Mouse (Mus musculus): ENCODE results near the gene Gpatch4. TPM values are rescaled to one million over a fixed set of nuclear protein-coding genes. Genes with fewer than 3 reads are reported as not detected.

The Gpatch4 gene
- polyA plus RNA-seq, 1 experiment from 2014 or later, result 29.1 TPM

Other genes with a start within 250 kb of the Gpatch4 start
- gene Ntrk1, start 247.9 kb upstream of the Gpatch4 start, polyA plus RNA-seq (2016; fragmentation: Nextera tagmentation; extraction: Ambion mirVana), result 93.8 and 141 TPM in 2 replicates
- gene Insrr, start 246.2 kb upstream of the Gpatch4 start, polyA plus RNA-seq (2016; fragmentation: Nextera tagmentation; extraction: Ambion mirVana), result 1.4 and 1.9 TPM in 2 replicates
- 11.7 and 12.4 TPM in 2 replicates for gene Pear1, start 218.8 kb upstream of the Gpatch4 start, polyA plus RNA-seq (2016; fragmentation: Nextera tagmentation; extraction: Ambion mirVana)
- gene Sh2d2a, start 196.4 kb upstream of the Gpatch4 start, polyA plus RNA-seq (2016; fragmentation: Nextera tagmentation; extraction: Ambion mirVana), result not detected in 2 replicates
- 14.3 and 15.4 TPM in 2 replicates for gene Prcc, start 157.5 kb upstream of the Gpatch4 start, polyA plus RNA-seq (2016; fragmentation: Nextera tagmentation; extraction: Ambion mirVana)
- 225 and 233 TPM in 2 replicates for gene Hdgf, start 136.8 kb upstream of the Gpatch4 start, polyA plus RNA-seq (2016; fragmentation: Nextera tagmentation; extraction: Ambion mirVana)
- gene Mrpl24, start 123.6 kb upstream of the Gpatch4 start, polyA plus RNA-seq (2016; fragmentation: Nextera tagmentation; extraction: Ambion mirVana), result 78.4 and 81.7 TPM in 2 replicates
- 60.7 and 64.1 TPM in 2 replicates for gene Isg20l2, start 112.8 kb upstream of the Gpatch4 start, polyA plus RNA-seq (2016; fragmentation: Nextera tagmentation; extraction: Ambion mirVana)
- 22.2 TPM in 2 replicates for gene Rrnad1, start 112.4 kb upstream of the Gpatch4 start, polyA plus RNA-seq (2016; fragmentation: Nextera tagmentation; extraction: Ambion mirVana)
- gene Crabp2, start 94.4 kb upstream of the Gpatch4 start, polyA plus RNA-seq (2016; fragmentation: Nextera tagmentation; extraction: Ambion mirVana), result 372 and 405 TPM in 2 replicates
- gene Nes, start 72.0 kb upstream of the Gpatch4 start, polyA plus RNA-seq (2016; fragmentation: Nextera tagmentation; extraction: Ambion mirVana), result 140 and 169 TPM in 2 replicates
- gene Bcan, start 42.9 kb upstream of the Gpatch4 start, polyA plus RNA-seq (2016; fragmentation: Nextera tagmentation; extraction: Ambion mirVana), result 2.4 and 4.1 TPM in 2 replicates
- gene Hapln2, start 15.5 kb upstream of the Gpatch4 start, polyA plus RNA-seq (2016; fragmentation: Nextera tagmentation; extraction: Ambion mirVana), result 0.24 and 0.60 TPM in 2 replicates
- 129 and 141 TPM in 2 replicates for gene Naxe, start 15.4 kb downstream of the Gpatch4 start, polyA plus RNA-seq (2016; fragmentation: Nextera tagmentation; extraction: Ambion mirVana)
- not detected in 2 replicates for gene Ttc24, start 35.2 kb downstream of the Gpatch4 start, polyA plus RNA-seq (2016; fragmentation: Nextera tagmentation; extraction: Ambion mirVana)
- gene Iqgap3, start 38.9 kb downstream of the Gpatch4 start, polyA plus RNA-seq (2016; fragmentation: Nextera tagmentation; extraction: Ambion mirVana), result 14.1 and 14.3 TPM in 2 replicates
- gene Mef2d, start 99.3 kb downstream of the Gpatch4 start, polyA plus RNA-seq (2016; fragmentation: Nextera tagmentation; extraction: Ambion mirVana), result 17.6 and 19.8 TPM in 2 replicates
- gene Rhbg, start 211.6 kb downstream of the Gpatch4 start, polyA plus RNA-seq (2016; fragmentation: Nextera tagmentation; extraction: Ambion mirVana), result 0.32 and 0.79 TPM in 2 replicates
- gene Gm38392, start 244.1 kb downstream of the Gpatch4 start, polyA plus RNA-seq (2016; fragmentation: Nextera tagmentation; extraction: Ambion mirVana), result 0.27 TPM in 1 of 2 replicates, not detected in the other